Mouse (Mus musculus): ENCODE measurements at regions not wholly inside any gene's neighbourhood (a gene's known extent, or its start where the extent isn't known, plus 50 kb on each side); places are given as distances from the start of the nearest gene placed in this dataset.

- dilution Hi-C loops (cut with MboI; ENCODE audit: extremely low pct_ligation_motif_present, extremely low pct_unique_long_range_greater_than_20kb, low sequenced_read_pairs) (no loop called here), in situ Hi-C loops (cut with MboI; ENCODE audit: low pct_ligation_motif_present, low pct_unique_long_range_greater_than_20kb, low sequenced_read_pairs) (no loop called here)
- Histone ChIP-seq H3K4me2 (ENCODE audit: insufficient read depth, low read depth, poor library complexity, severe bottlenecking) (no peak overlapping the region), H3K4me1 (ENCODE audit: control insufficient read depth in 1 of 2, insufficient read depth in 2 of 2) (peaks cover 0 to 3% of the 10 kb centered on the region in 2 experiments; a peak in 2 of 4 replicates), H3K36me3 (replicated peaks in 1 of 2; ENCODE audit: control insufficient read depth in 1 of 2, insufficient read depth in 1 of 2, low read length in 1 of 2) (no peaks in the 10 kb centered on the region), H3K4me3 (replicated peaks in 1 of 3; ENCODE audit: low read depth in 2 of 3, low read length in 2 of 3, poor library complexity in 1 of 3) (no peak overlapping the region), H3K9ac (ENCODE audit: insufficient read depth, low read depth) (no peak overlapping the region), H3K9me3 (replicated peaks; ENCODE audit: low read length) (no peaks in the 10 kb centered on the region), H3K79me2 (replicated peaks; ENCODE audit: control insufficient read depth, extremely low read depth, insufficient read depth, poor library complexity, severe bottlenecking) (no peaks in the 10 kb centered on the region), H3K27me3 (replicated peaks) (no peaks in the 10 kb centered on the region), H3K27ac (ENCODE audit: insufficient read depth, low read depth) (no peak overlapping the region)
- TF ChIP-seq TBP (conservative IDR thresholded peaks at IDR 0.05; ENCODE audit: low read depth, low read length) (no peak), MXI1 (IDR thresholded peaks at IDR 0.05; ENCODE audit: low read depth, low read length) (no peak)
- DNase-seq (ENCODE audit: extremely low read depth), result no peak
Measured at GRCm38 (mm10) chr11:28685407-28685806, 101.3 kb upstream of the Ccdc85a start.

GRCm38 (mm10) chr11:28681311-28681710 is 97.2 kb upstream of the Ccdc85a start:
- Histone ChIP-seq H3K9me3 (replicated peaks; ENCODE audit: low read length) (no peaks in the 10 kb centered on the region), H3K4me3 (replicated peaks in 1 of 3; ENCODE audit: low read depth in 2 of 3, low read length in 2 of 3, poor library complexity in 1 of 3) (no peak overlapping the region), H3K27ac (ENCODE audit: insufficient read depth, low read depth) (no peak overlapping the region), H3K4me1 (ENCODE audit: control insufficient read depth in 1 of 2, insufficient read depth in 2 of 2) (peaks cover 0 to 11% of the 10 kb centered on the region in 2 experiments; a peak in 2 of 4 replicates), H3K27me3 (replicated peaks) (no peaks in the 10 kb centered on the region), H3K36me3 (replicated peaks in 1 of 2; ENCODE audit: control insufficient read depth in 1 of 2, insufficient read depth in 1 of 2, low read length in 1 of 2) (no peaks in the 10 kb centered on the region), H3K9ac (ENCODE audit: insufficient read depth, low read depth) (no peak overlapping the region), H3K4me2 (ENCODE audit: insufficient read depth, low read depth, poor library complexity, severe bottlenecking) (no peak overlapping the region), H3K79me2 (replicated peaks; ENCODE audit: control insufficient read depth, extremely low read depth, insufficient read depth, poor library complexity, severe bottlenecking) (no peaks in the 10 kb centered on the region)
- no peak for DNase-seq (ENCODE audit: extremely low read depth)
- TF ChIP-seq KAT2A (IDR thresholded peaks at IDR 0.05; ENCODE audit: insufficient replicate concordance, low read length) (no peak), SIN3A (IDR thresholded peaks at IDR 0.05; ENCODE audit: low read length) (no peak)
- dilution Hi-C loops (cut with MboI; ENCODE audit: extremely low pct_ligation_motif_present, extremely low pct_unique_long_range_greater_than_20kb, low sequenced_read_pairs), result no loop called here
- in situ Hi-C loops (cut with MboI; ENCODE audit: low pct_ligation_motif_present, low pct_unique_long_range_greater_than_20kb, low sequenced_read_pairs), result no loop called here

GRCm38 (mm10) chr11:28670765-28671164 is 86.6 kb upstream of the Ccdc85a start:
- in situ Hi-C loops (cut with MboI; ENCODE audit: low pct_ligation_motif_present, low pct_unique_long_range_greater_than_20kb, low sequenced_read_pairs), result no loop called here

More at GRCm38 (mm10) chr11:28670765-28671164, 86.6 kb upstream of the Ccdc85a start:
- no peaks in the 10 kb centered on the region for H3K36me3 ChIP-seq (replicated peaks in 1 of 2; ENCODE audit: control insufficient read depth in 1 of 2, insufficient read depth in 1 of 2, low read length in 1 of 2)
- no peak overlapping the region for H3K4me3 ChIP-seq (replicated peaks in 1 of 3; ENCODE audit: low read depth in 2 of 3, low read length in 2 of 3, poor library complexity in 1 of 3)
- H3K9me3 ChIP-seq (replicated peaks; ENCODE audit: low read length), result no peaks in the 10 kb centered on the region
- no peaks in the 10 kb centered on the region for H3K4me1 ChIP-seq (ENCODE audit: control insufficient read depth in 1 of 2, insufficient read depth in 2 of 2)
- no peak for DNase-seq (ENCODE audit: extremely low read depth)
- TF ChIP-seq ETS1 (conservative IDR thresholded peaks at IDR 0.05; ENCODE audit: low read depth, low read length) (no peak), E2F4 (IDR thresholded peaks at IDR 0.05; ENCODE audit: insufficient replicate concordance, low read depth, low read length) (no peak), MAFK (IDR thresholded peaks at IDR 0.05; ENCODE audit: insufficient replicate concordance, low read length) (no peak), PAX5 (IDR thresholded peaks at IDR 0.05; ENCODE audit: low read length) (no peak), NRF1 (IDR thresholded peaks at IDR 0.05; ENCODE audit: low read depth, low read length) (no peak), HCFC1 (IDR thresholded peaks at IDR 0.05; ENCODE audit: low read depth, low read length) (no peak), ZNF384 (IDR thresholded peaks at IDR 0.05; ENCODE audit: low read depth, low read length) (no peak), MAZ (IDR thresholded peaks at IDR 0.05; ENCODE audit: low read depth, low read length) (no peak), NELFE (IDR thresholded peaks at IDR 0.05; ENCODE audit: low read depth, low read length) (no peak), MEF2A (IDR thresholded peaks at IDR 0.05; ENCODE audit: borderline replicate concordance, low read depth, low read length) (no peak), POLR2AphosphoS2 (IDR thresholded peaks at IDR 0.05; ENCODE audit: low read depth, low read length) (no peak), MXI1 (IDR thresholded peaks at IDR 0.05; ENCODE audit: low read depth, low read length) (no peak), RCOR1 (conservative IDR thresholded peaks at IDR 0.05; ENCODE audit: low read depth, low read length) (no peak)
- no peak overlapping the region for H3K9ac ChIP-seq (ENCODE audit: insufficient read depth, low read depth)
- H3K27me3 ChIP-seq (replicated peaks), result no peaks in the 10 kb centered on the region
- no peak overlapping the region for H3K27ac ChIP-seq (ENCODE audit: insufficient read depth, low read depth)
- dilution Hi-C loops (cut with MboI; ENCODE audit: extremely low pct_ligation_motif_present, extremely low pct_unique_long_range_greater_than_20kb, low sequenced_read_pairs), result no loop called here
- H3K4me2 ChIP-seq (ENCODE audit: insufficient read depth, low read depth, poor library complexity, severe bottlenecking), result no peak overlapping the region
- H3K79me2 ChIP-seq (replicated peaks; ENCODE audit: control insufficient read depth, extremely low read depth, insufficient read depth, poor library complexity, severe bottlenecking), result no peaks in the 10 kb centered on the region

Measured in CH12.LX (cell line).